Mouse (Mus musculus): ENCODE measurements around the gene Agtr2.
"Not testable (repeated sequence)": the region's sequence is repeated elsewhere in the genome, so short reads cannot be mapped to it uniquely, and the experiment has no call there.

The Agtr2 gene

GRCm38 (mm10) chrX:21484414-21484813 lies at the start of gene Agtr2:
Agtr2 (plus strand) TSS chrX:21484544.
- no peak for DNase-seq

- DNase-seq = no peak
Measured at GRCm38 (mm10) chrX:21452519-21452918, 31.8 kb upstream of the Agtr2 start.

GRCm38 (mm10) chrX:21488111-21488510 lies 3.8 kb downstream of the Agtr2 start:
- DNase-seq = no peak

- DNase-seq = peak in 1 of 2 experiments; percentile 2
Measured at GRCm38 (mm10) chrX:21500242-21500641, 15.9 kb downstream of the Agtr2 start.

- not testable (repeated sequence) for DNase-seq
Measured at GRCm38 (mm10) chrX:21507333-21507732, 23.0 kb downstream of the Agtr2 start.

GRCm38 (mm10) chrX:21522590-21522989 lies 38.2 kb downstream of the Agtr2 start:
- DNase-seq = no peak
